Mouse (Mus musculus): ENCODE results near the gene Afg1l. TPM values are rescaled to one million over a fixed set of nuclear protein-coding genes. Genes with fewer than 3 reads are reported as not detected.

Gene Afg1l
- polyA plus RNA-seq, 1 experiment from 2014 or later, result 9.2 TPM

DNA sequence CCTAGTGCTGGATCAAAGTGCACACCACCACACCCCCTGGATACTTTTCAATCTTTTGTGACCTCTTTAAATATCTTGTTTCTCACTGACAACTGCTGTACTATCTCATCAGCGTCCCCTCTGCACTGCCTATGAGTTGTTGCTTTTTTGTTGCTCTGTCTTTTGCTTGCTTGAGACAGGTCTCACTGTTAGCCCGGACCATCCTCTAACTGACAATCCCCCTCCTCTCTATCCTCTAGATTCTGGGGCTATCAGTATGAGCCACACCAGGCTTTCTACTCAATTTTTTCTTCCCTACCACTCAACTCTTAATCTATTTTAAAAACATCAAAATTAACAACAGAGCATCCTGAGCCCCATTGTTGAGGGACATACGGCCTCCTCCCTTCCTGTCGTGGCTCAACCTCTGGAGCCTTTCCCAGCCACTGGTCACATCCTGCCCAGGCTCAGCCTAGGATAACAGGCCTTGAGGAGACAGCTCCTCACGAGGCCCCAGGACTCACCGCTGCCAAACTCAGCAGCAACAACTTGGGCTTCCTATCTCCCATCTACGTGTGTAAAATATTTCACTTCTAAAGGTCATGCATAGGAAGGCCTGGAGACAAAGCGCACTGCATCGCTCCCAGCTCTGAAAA lies 20.7 kb downstream of the Afg1l start:
- ATAC-seq, result no peak
- peaks cover 11% of the 10 kb centered on the region for H3K9me3 ChIP-seq (replicated peaks; ENCODE audit: control insufficient read depth, low read length, poor library complexity, severe bottlenecking)
- no peak overlapping the region for H3K4me2 ChIP-seq (ENCODE audit: low read length)
- H3K4me1 ChIP-seq (ENCODE audit: control insufficient read depth, insufficient read depth, low read length), result no peaks in the 10 kb centered on the region
- no peak overlapping the region for H3K27ac ChIP-seq (ENCODE audit: low read length)
- no peak overlapping the region for H3K9ac ChIP-seq (ENCODE audit: low read depth, low read length)
- H3K27me3 ChIP-seq (ENCODE audit: control insufficient read depth, insufficient read depth, low read depth, low read length), result no peaks in the 10 kb centered on the region
- no peak overlapping the region for H3K4me3 ChIP-seq (ENCODE audit: low read depth, low read length)
- 0 out of 2 replicates have a peak, but pooled peaks cover 2% of the 10 kb centered on the region for H3K36me3 ChIP-seq (ENCODE audit: control insufficient read depth, insufficient read depth, low read length)
- 78% methylated on average over 9 of the region's 9 CpGs for WGBS

GRCm38 (mm10) chr10:42455981-42456380 lies 22.4 kb downstream of the Afg1l start:
- Histone ChIP-seq H3K9ac (ENCODE audit: low read depth, low read length) (no peak overlapping the region), H3K4me1 (ENCODE audit: control insufficient read depth, insufficient read depth, low read length) (no peaks in the 10 kb centered on the region), H3K9me3 (replicated peaks; ENCODE audit: control insufficient read depth, low read length, poor library complexity, severe bottlenecking) (peaks cover 11% of the 10 kb centered on the region), H3K27me3 (ENCODE audit: control insufficient read depth, insufficient read depth, low read depth, low read length) (no peaks in the 10 kb centered on the region), H3K36me3 (ENCODE audit: control insufficient read depth, insufficient read depth, low read length) (0 out of 2 replicates have a peak, but pooled peaks cover 2% of the 10 kb centered on the region), H3K4me3 (ENCODE audit: low read depth, low read length) (no peak overlapping the region), H3K27ac (ENCODE audit: low read length) (no peak overlapping the region), H3K4me2 (ENCODE audit: low read length) (no peak overlapping the region)
- 68% methylated on average over 5 of the region's 5 CpGs for WGBS
- no peak for ATAC-seq

DNA sequence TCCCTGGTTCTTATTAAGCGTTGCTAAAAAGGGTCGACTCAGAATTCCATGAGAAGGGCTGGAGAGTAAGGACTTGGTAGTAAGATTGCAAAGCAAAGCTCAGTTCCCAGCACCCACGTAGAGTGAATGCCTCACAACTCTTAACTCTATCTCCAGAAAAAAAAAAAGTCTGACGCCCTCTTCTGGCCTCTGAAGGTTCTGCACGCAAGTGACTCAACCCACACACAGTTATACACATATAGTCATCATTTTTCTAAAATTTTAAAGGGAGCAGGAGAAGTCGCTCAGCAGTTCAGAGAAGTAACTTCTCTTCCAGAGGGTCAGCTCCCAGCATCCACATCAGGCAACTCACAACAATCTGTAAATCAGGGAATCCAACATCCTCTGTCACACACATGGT lies 23.7 kb downstream of the Afg1l start:
- H3K36me3 ChIP-seq (ENCODE audit: control insufficient read depth, insufficient read depth, low read length), result 0 out of 2 replicates have a peak, but pooled peaks cover 2% of the 10 kb centered on the region
- 95% methylated on average over 6 of the region's 6 CpGs for WGBS
- H3K4me3 ChIP-seq (ENCODE audit: low read depth, low read length), result no peak overlapping the region
- H3K4me2 ChIP-seq (ENCODE audit: low read length), result no peak overlapping the region
- H3K27me3 ChIP-seq (ENCODE audit: control insufficient read depth, insufficient read depth, low read depth, low read length), result no peaks in the 10 kb centered on the region
- H3K27ac ChIP-seq (ENCODE audit: low read length), result no peak overlapping the region
- no peak for ATAC-seq
- no peaks in the 10 kb centered on the region for H3K4me1 ChIP-seq (ENCODE audit: control insufficient read depth, insufficient read depth, low read length)
- H3K9ac ChIP-seq (ENCODE audit: low read depth, low read length), result no peak overlapping the region
- H3K9me3 ChIP-seq (replicated peaks; ENCODE audit: control insufficient read depth, low read length, poor library complexity, severe bottlenecking), result peaks cover 10% of the 10 kb centered on the region

GRCm38 (mm10) chr10:42454266-42454665 lies 24.1 kb downstream of the Afg1l start:
- Histone ChIP-seq H3K27ac (ENCODE audit: low read length) (no peak overlapping the region), H3K9ac (ENCODE audit: low read depth, low read length) (no peak overlapping the region), H3K36me3 (ENCODE audit: control insufficient read depth, insufficient read depth, low read length) (no peaks in the 10 kb centered on the region), H3K4me3 (ENCODE audit: low read depth, low read length) (no peak overlapping the region), H3K27me3 (ENCODE audit: control insufficient read depth, insufficient read depth, low read depth, low read length) (no peaks in the 10 kb centered on the region), H3K4me1 (ENCODE audit: control insufficient read depth, insufficient read depth, low read length) (no peaks in the 10 kb centered on the region), H3K9me3 (replicated peaks; ENCODE audit: control insufficient read depth, low read length, poor library complexity, severe bottlenecking) (peaks cover 5% of the 10 kb centered on the region), H3K4me2 (ENCODE audit: low read length) (no peak overlapping the region)
- WGBS, result 73% methylated on average over 11 of the region's 11 CpGs
- no peak for ATAC-seq

DNA sequence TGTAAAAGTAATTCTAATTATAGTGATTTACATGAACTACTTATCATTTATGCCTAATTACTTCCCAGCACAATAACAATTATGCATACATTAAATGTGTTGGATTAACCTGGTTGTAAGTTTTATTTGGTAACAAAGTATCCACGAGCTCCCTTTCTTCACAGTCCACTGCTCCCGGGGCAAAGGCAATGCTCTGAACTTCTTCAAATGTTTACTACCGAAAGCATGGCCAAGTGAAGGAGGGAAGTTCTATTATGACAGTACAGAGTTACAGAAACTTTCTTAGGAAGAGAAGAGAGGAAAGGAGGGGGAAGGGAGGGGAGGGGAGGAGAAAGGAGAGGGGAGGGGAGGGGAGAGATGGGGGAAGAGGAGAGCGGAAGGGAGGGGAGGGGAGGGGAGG lies 28.7 kb downstream of the Afg1l start:
- no peak overlapping the region for H3K27ac ChIP-seq (ENCODE audit: low read length)
- no peaks in the 10 kb centered on the region for H3K4me1 ChIP-seq (ENCODE audit: control insufficient read depth, insufficient read depth, low read length)
- H3K4me3 ChIP-seq (ENCODE audit: low read depth, low read length), result no peak overlapping the region
- no peaks in the 10 kb centered on the region for H3K9me3 ChIP-seq (replicated peaks; ENCODE audit: control insufficient read depth, low read length, poor library complexity, severe bottlenecking)
- no peak overlapping the region for H3K4me2 ChIP-seq (ENCODE audit: low read length)
- no peak overlapping the region for H3K9ac ChIP-seq (ENCODE audit: low read depth, low read length)
- no peaks in the 10 kb centered on the region for H3K36me3 ChIP-seq (ENCODE audit: control insufficient read depth, insufficient read depth, low read length)
- no peak for ATAC-seq
- H3K27me3 ChIP-seq (ENCODE audit: control insufficient read depth, insufficient read depth, low read depth, low read length), result no peaks in the 10 kb centered on the region
- 33% methylated on average over 3 of the region's 4 CpGs for WGBS

DNA sequence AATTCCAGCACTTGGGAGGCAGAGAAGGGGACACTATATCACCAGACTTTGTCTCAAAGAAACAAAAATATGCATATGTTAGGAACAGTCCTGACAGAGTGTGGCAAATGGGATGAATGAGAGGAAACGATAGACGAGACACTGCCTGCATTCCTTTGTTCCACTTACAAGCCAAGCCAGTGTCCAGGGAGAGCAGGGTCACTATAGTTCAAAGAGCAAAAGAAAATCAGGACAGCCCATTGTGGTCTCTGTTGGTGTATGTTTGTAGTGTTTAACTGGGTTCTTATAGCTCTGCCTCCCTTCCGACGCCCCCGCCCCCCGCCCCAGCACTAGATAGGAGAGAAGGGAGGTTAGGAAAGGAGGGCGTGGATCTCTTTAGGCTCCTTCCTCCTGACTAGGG lies 30.0 kb downstream of the Afg1l start:
- 20% methylated on average over 7 of the region's 7 CpGs for WGBS

GRCm38 (mm10) chr10:42446145-42446544 lies 32.2 kb downstream of the Afg1l start:
- H3K27ac ChIP-seq (ENCODE audit: low read length), result no peak overlapping the region
- WGBS, result 71% methylated on average over 9 of the region's 9 CpGs
- ATAC-seq, result no peak
- H3K36me3 ChIP-seq (ENCODE audit: control insufficient read depth, insufficient read depth, low read length), result no peaks in the 10 kb centered on the region
- H3K4me2 ChIP-seq (ENCODE audit: low read length), result no peak overlapping the region
- H3K4me3 ChIP-seq (ENCODE audit: low read depth, low read length), result no peak overlapping the region
- no peaks in the 10 kb centered on the region for H3K27me3 ChIP-seq (ENCODE audit: control insufficient read depth, insufficient read depth, low read depth, low read length)
- H3K9me3 ChIP-seq (replicated peaks; ENCODE audit: control insufficient read depth, low read length, poor library complexity, severe bottlenecking), result no peaks in the 10 kb centered on the region
- H3K4me1 ChIP-seq (ENCODE audit: control insufficient read depth, insufficient read depth, low read length), result no peaks in the 10 kb centered on the region
- no peak overlapping the region for H3K9ac ChIP-seq (ENCODE audit: low read depth, low read length)

More for the DNA sequence above, 30.0 kb downstream of the Afg1l start:
- Histone ChIP-seq H3K27me3 (ENCODE audit: control insufficient read depth, insufficient read depth, low read depth, low read length) (no peaks in the 10 kb centered on the region), H3K36me3 (ENCODE audit: control insufficient read depth, insufficient read depth, low read length) (no peaks in the 10 kb centered on the region), H3K4me1 (ENCODE audit: control insufficient read depth, insufficient read depth, low read length) (no peaks in the 10 kb centered on the region), H3K4me3 (ENCODE audit: low read depth, low read length) (no peak overlapping the region), H3K9ac (ENCODE audit: low read depth, low read length) (no peak overlapping the region), H3K9me3 (replicated peaks; ENCODE audit: control insufficient read depth, low read length, poor library complexity, severe bottlenecking) (no peaks in the 10 kb centered on the region), H3K4me2 (ENCODE audit: low read length) (no peak overlapping the region), H3K27ac (ENCODE audit: low read length) (no peak overlapping the region)
- ATAC-seq, result no peak

DNA sequence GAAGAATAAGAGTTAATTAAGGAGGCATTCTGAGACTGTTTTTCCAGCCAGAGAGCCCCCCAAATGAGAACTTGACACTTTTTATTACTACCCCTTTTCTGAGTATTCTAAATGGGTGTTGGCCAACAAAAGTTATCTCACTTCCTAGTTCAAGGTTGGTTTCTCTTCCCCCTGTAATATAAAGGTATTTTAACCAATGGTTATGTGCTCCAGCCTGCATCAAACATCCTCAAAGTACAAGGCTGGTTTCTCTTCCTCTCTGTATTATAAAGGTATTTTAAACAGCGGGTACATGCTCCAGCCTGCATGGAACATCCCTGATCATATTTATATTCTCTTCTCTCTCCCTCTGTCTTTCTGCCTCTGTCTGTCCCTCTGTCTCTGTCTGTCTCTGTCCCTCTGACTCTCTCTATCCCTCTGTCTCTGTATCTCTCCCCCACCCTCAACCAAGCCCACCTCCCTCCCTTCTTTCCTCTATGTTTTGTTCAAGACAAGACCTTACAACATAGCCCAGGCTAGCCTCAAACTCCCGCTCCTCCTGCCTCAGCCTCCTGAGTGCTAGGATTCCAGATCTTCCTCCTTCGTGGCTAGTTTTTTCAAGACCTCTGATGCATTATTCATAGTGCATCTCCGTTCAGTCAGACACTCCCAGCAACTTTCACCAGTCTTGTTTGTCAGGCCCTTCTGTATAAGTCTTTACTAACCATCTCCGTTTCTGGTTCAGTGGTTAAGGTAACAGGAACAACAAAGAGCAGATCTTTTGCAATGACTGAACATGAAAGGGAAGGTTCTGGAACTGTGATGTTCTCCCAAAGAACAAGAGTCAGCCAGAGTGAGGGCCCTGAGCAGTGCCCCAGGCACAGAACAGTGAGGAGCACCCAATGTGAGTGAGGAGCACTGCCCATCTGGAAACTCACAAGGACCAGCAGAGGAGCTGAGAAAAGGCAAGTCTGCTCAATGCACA lies 41.2 kb downstream of the Afg1l start:
- Histone ChIP-seq H3K27ac (ENCODE audit: low read length) (no peak overlapping the region), H3K9ac (ENCODE audit: low read depth, low read length) (no peak overlapping the region), H3K27me3 (ENCODE audit: control insufficient read depth, insufficient read depth, low read depth, low read length) (no peaks in the 10 kb centered on the region), H3K9me3 (replicated peaks; ENCODE audit: control insufficient read depth, low read length, poor library complexity, severe bottlenecking) (no peaks in the 10 kb centered on the region), H3K36me3 (ENCODE audit: control insufficient read depth, insufficient read depth, low read length) (no peaks in the 10 kb centered on the region), H3K4me2 (ENCODE audit: low read length) (no peak overlapping the region), H3K4me3 (ENCODE audit: low read depth, low read length) (no peak overlapping the region), H3K4me1 (ENCODE audit: control insufficient read depth, insufficient read depth, low read length) (no peaks in the 10 kb centered on the region)
- WGBS, result 65% methylated on average over 5 of the region's 5 CpGs
- ATAC-seq, result no peak
